Mouse (Mus musculus) thymus, postnatal 0 days (tissue): Measurements from ENCODE around the gene Kitl. TPM values are rescaled to one million over a fixed set of nuclear protein-coding genes. Genes with fewer than 3 reads are reported as not detected.
A peak's percentile ranks its signal among the peaks of the same experiment; 100 is the strongest.

ENCODE experiments used
- DNase-seq: peaks from one replicate; pipeline ENCODE4 v3.0.0-alpha.2; 2015; ENCODE audit warnings: low spot score
- microRNA-seq: library from miRNA; unstranded; fragments of <30 nt; microRNA quantifications from one replicate; pipeline ENCODE4, GENCODE M21; 2016; ENCODE audit warnings: borderline number of aligned reads
- polyA plus RNA-seq: library from polyadenylated mRNA; unstranded; fragments of >200 nt; fragmentation: Nextera tagmentation; extraction: Ambion mirVana; gene quantifications from 2 replicates; pipeline ENCODE4 v1.2.1, GENCODE M21; 2015

Gene Kitl
- polyA plus RNA-seq, 1 experiment from 2014 or later: 9.2 TPM

GRCm38 (mm10) chr10:100111209-100111608 lies 95.8 kb downstream of the Kitl start:
- DNase-seq: no peak

GRCm38 (mm10) chr10:100115570-100115969 lies 100.1 kb downstream of the Kitl start:
- DNase-seq: no peak

- DNase-seq: no peak
Observed at GRCm38 (mm10) chr10:100124452-100124851, 109.0 kb downstream of the Kitl start.

- DNase-seq: peak; percentile 19
Observed at GRCm38 (mm10) chr10:100127837-100128743, 112.7 kb downstream of the Kitl start.

GRCm38 (mm10) chr10:100131657-100132056 lies 116.2 kb downstream of the Kitl start:
- no peak for DNase-seq

GRCm38 (mm10) chr10:100132304-100132703 lies 116.9 kb downstream of the Kitl start:
- no peak for DNase-seq

GRCm38 (mm10) chr10:100138552-100138951 lies 123.1 kb downstream of the Kitl start:
- no peak for DNase-seq

- DNase-seq: no peak
Observed at GRCm38 (mm10) chr10:100148123-100148522, 132.7 kb downstream of the Kitl start.

Small RNA genes within 50 kb of the gene (microRNA-seq; reads per million reads assigned to microRNA genes)
- gene Gm22918 (not detected), gene Gm25287 (not detected)
